Mouse (Mus musculus) heart, embryonic 15.5 days (tissue): ENCODE data around the gene Ddx5. TPM values are rescaled to one million over a fixed set of nuclear protein-coding genes. Genes with fewer than 3 reads are reported as not detected.
"Not testable (repeated sequence)": the region's sequence is repeated elsewhere in the genome, so short reads cannot be mapped to it uniquely, and the experiment has no call there.

Experiments used
- ATAC-seq: fragments of 200-750 bp; cut with Nextera tagmentation; replicated peaks from 2 replicates; pipeline ENCODE4 v1.8.0; 2017; ENCODE audit warnings: low read depth, moderate TSS enrichment; ENCODE audit not compliant: insufficient number of reproducible peaks, insufficient read depth, low FRiP score
- H3K27ac ChIP-seq: fragments of 300-500 bp; sonication (generic); 2 replicates; pipeline ENCODE4 v1.5.1; 2015; ENCODE audit warnings: mild to moderate bottlenecking, inconsistent platforms
- H3K27me3 ChIP-seq: fragments of 300-500 bp; sonication (generic); 2 replicates; pipeline ENCODE4 v1.6.1; 2015; ENCODE audit warnings: inconsistent platforms
- H3K36me3 ChIP-seq: fragments of 300-500 bp; sonication (generic); 2 replicates; pipeline ENCODE4 v1.6.1; 2015; ENCODE audit warnings: mild to moderate bottlenecking, inconsistent platforms
- H3K4me1 ChIP-seq: fragments of 300-500 bp; sonication (generic); replicated peaks from 2 replicates; pipeline ENCODE4 v1.6.1; 2015; ENCODE audit warnings: inconsistent platforms
- H3K4me2 ChIP-seq: fragments of 300-500 bp; sonication (generic); 2 replicates; pipeline ENCODE4 v1.6.1; 2015; ENCODE audit warnings: inconsistent platforms, mild to moderate bottlenecking, moderate library complexity
- H3K4me3 ChIP-seq: fragments of 300-500 bp; sonication (generic); 2 replicates; pipeline ENCODE4 v1.5.1; 2015; ENCODE audit warnings: mild to moderate bottlenecking, inconsistent platforms
- H3K9ac ChIP-seq: fragments of 300-500 bp; sonication (generic); 2 replicates; pipeline ENCODE4 v1.6.1; 2015; ENCODE audit warnings: mild to moderate bottlenecking, inconsistent platforms
- H3K9me3 ChIP-seq: fragments of 300-500 bp; sonication (generic); replicated peaks from 2 replicates; pipeline ENCODE4 v1.6.1; 2016; ENCODE audit warnings: inconsistent platforms
- WGBS: fragments of 180-500 bp; shearing (Covaris S2); methylation state at CpG from one replicate; pipeline ENCODE4 v1.1.7; 2015; ENCODE audit warnings: mixed read lengths; 5-methylcytosine and 5-hydroxymethylcytosine counted together
- polyA plus RNA-seq: library from polyadenylated mRNA; unstranded; fragments of >200 nt; fragmentation: Nextera tagmentation; extraction: Ambion mirVana; gene quantifications from 2 replicates; pipeline ENCODE4 v1.2.1, GENCODE M21; 2015

Gene Ddx5
- polyA plus RNA-seq, 1 experiment from 2014 or later = 192 TPM

- peaks cover 61% of the 10 kb centered on the region for H3K36me3 ChIP-seq
- H3K27ac ChIP-seq = no peak overlapping the region
- no peak for ATAC-seq
- no peaks in the 10 kb centered on the region for H3K27me3 ChIP-seq
- 89% methylated on average over 3 of the region's 3 CpGs for WGBS
- no peak overlapping the region for H3K9ac ChIP-seq
- H3K4me2 ChIP-seq = no peak overlapping the region
- no peak overlapping the region for H3K4me3 ChIP-seq
- peaks cover 43% of the 10 kb centered on the region for H3K4me1 ChIP-seq
- H3K9me3 ChIP-seq = no peaks in the 10 kb centered on the region
Measured at GRCm38 (mm10) chr11:106817156-106817555, 28.2 kb upstream of the Ddx5 start.

- ATAC-seq = no peak; the same call in 1 of the 2 replicates
- no peak overlapping the region for H3K9ac ChIP-seq
- WGBS = 64% methylated on average over 7 of the region's 7 CpGs
- H3K36me3 ChIP-seq = peaks cover 59% of the 10 kb centered on the region
- no peak overlapping the region for H3K27ac ChIP-seq
- H3K4me1 ChIP-seq = peaks cover 40% of the 10 kb centered on the region
- H3K9me3 ChIP-seq = no peaks in the 10 kb centered on the region
- H3K4me2 ChIP-seq = no peak overlapping the region
- no peaks in the 10 kb centered on the region for H3K27me3 ChIP-seq
- H3K4me3 ChIP-seq = no peak overlapping the region
Measured at GRCm38 (mm10) chr11:106816316-106816715, 27.3 kb upstream of the Ddx5 start.

- Histone ChIP-seq H3K4me2 (no peak overlapping the region), H3K36me3 (peaks cover 64% of the 10 kb centered on the region), H3K27me3 (no peaks in the 10 kb centered on the region), H3K4me3 (no peak overlapping the region), H3K27ac (no peak overlapping the region), H3K4me1 (peaks cover 35% of the 10 kb centered on the region), H3K9ac (no peak overlapping the region), H3K9me3 (no peaks in the 10 kb centered on the region)
- no peak for ATAC-seq
- WGBS = 69% methylated on average over 2 of the region's 2 CpGs
Measured at GRCm38 (mm10) chr11:106815761-106816160, 26.8 kb upstream of the Ddx5 start.

GRCm38 (mm10) chr11:106815331-106815730 is 26.3 kb upstream of the Ddx5 start:
- 91% methylated on average over 2 of the region's 2 CpGs for WGBS
- no peak overlapping the region for H3K9ac ChIP-seq
- peaks cover 68% of the 10 kb centered on the region for H3K36me3 ChIP-seq
- H3K4me1 ChIP-seq = peaks cover 35% of the 10 kb centered on the region
- ATAC-seq = no peak
- no peak overlapping the region for H3K27ac ChIP-seq
- H3K4me2 ChIP-seq = no peak overlapping the region
- no peaks in the 10 kb centered on the region for H3K9me3 ChIP-seq
- no peaks in the 10 kb centered on the region for H3K27me3 ChIP-seq
- H3K4me3 ChIP-seq = no peak overlapping the region

- Histone ChIP-seq H3K27ac (no peak overlapping the region), H3K9me3 (no peaks in the 10 kb centered on the region), H3K36me3 (peaks cover 72% of the 10 kb centered on the region), H3K4me1 (peaks cover 35% of the 10 kb centered on the region), H3K4me3 (no peak overlapping the region), H3K9ac (no peak overlapping the region), H3K27me3 (no peaks in the 10 kb centered on the region), H3K4me2 (no peak overlapping the region)
- 70% methylated on average over 14 of the region's 14 CpGs for WGBS
- no peak for ATAC-seq
Measured at GRCm38 (mm10) chr11:106814601-106815320, 25.8 kb upstream of the Ddx5 start.

- ATAC-seq = no peak
- Histone ChIP-seq H3K4me3 (no peak overlapping the region), H3K9ac (no peak overlapping the region), H3K27ac (no peak overlapping the region), H3K9me3 (no peaks in the 10 kb centered on the region), H3K4me1 (peaks cover 19% of the 10 kb centered on the region), H3K27me3 (no peaks in the 10 kb centered on the region), H3K36me3 (peaks cover 73% of the 10 kb centered on the region), H3K4me2 (no peak overlapping the region)
- WGBS = 81% methylated on average over 7 of the region's 7 CpGs
Measured at GRCm38 (mm10) chr11:106812410-106813136, 23.6 kb upstream of the Ddx5 start.

- ATAC-seq, H3K4me3 ChIP-seq: not testable (repeated sequence)
Measured at GRCm38 (mm10) chr11:106807442-106807841, 18.5 kb upstream of the Ddx5 start.

GRCm38 (mm10) chr11:106802069-106802627 is 13.2 kb upstream of the Ddx5 start:
- ATAC-seq = no peak
- Histone ChIP-seq H3K9ac (no peak overlapping the region), H3K9me3 (no peaks in the 10 kb centered on the region), H3K27me3 (no peaks in the 10 kb centered on the region), H3K4me2 (no peak overlapping the region), H3K4me3 (no peak overlapping the region), H3K27ac (no peak overlapping the region), H3K36me3 (peaks cover 81% of the 10 kb centered on the region), H3K4me1 (no peaks in the 10 kb centered on the region)
- 88% methylated on average over 10 of the region's 10 CpGs for WGBS

More at GRCm38 (mm10) chr11:106807442-106807841, 18.5 kb upstream of the Ddx5 start:
- WGBS = 71% methylated on average over 1 of the region's 1 CpGs
- not testable (repeated sequence) for H3K4me2 ChIP-seq, H3K9me3 ChIP-seq, H3K27ac ChIP-seq, H3K9ac ChIP-seq, H3K4me1 ChIP-seq, H3K27me3 ChIP-seq
- H3K36me3 ChIP-seq = peaks cover 60% of the 10 kb centered on the region

- Histone ChIP-seq H3K27me3 (no peaks in the 10 kb centered on the region), H3K27ac (no peak overlapping the region; the same call in 1 of the 2 replicates), H3K9ac (no peak overlapping the region), H3K9me3 (no peaks in the 10 kb centered on the region), H3K4me2 (no peak overlapping the region), H3K4me1 (no peaks in the 10 kb centered on the region), H3K36me3 (peaks cover 73% of the 10 kb centered on the region), H3K4me3 (no peak overlapping the region)
- ATAC-seq = no peak
- 50% methylated on average over 9 of the region's 9 CpGs for WGBS
Measured at GRCm38 (mm10) chr11:106795679-106796078, 6.7 kb upstream of the Ddx5 start.

- H3K9me3 ChIP-seq = no peaks in the 10 kb centered on the region
- peaks cover 55% of the 10 kb centered on the region for H3K36me3 ChIP-seq
- H3K27ac ChIP-seq = no peak overlapping the region
- H3K4me2 ChIP-seq = no peak overlapping the region
- ATAC-seq = no peak
- H3K4me3 ChIP-seq = no peak overlapping the region
- H3K9ac ChIP-seq = no peak overlapping the region
- 76% methylated on average over 4 of the region's 4 CpGs for WGBS
- peaks cover 6% of the 10 kb centered on the region for H3K4me1 ChIP-seq
- H3K27me3 ChIP-seq = no peaks in the 10 kb centered on the region
Measured at GRCm38 (mm10) chr11:106793846-106794245, 4.9 kb upstream of the Ddx5 start.

- Histone ChIP-seq H3K9me3 (no peaks in the 10 kb centered on the region), H3K4me3 (peak overlapping the region; percentile 87), H3K9ac (peak overlapping the region; percentile 99), H3K27ac (peak overlapping the region; percentile 100), H3K27me3 (no peaks in the 10 kb centered on the region), H3K36me3 (peaks cover 36% of the 10 kb centered on the region), H3K4me2 (peak overlapping the region; percentile 73), H3K4me1 (peaks cover 21% of the 10 kb centered on the region)
- no peak for ATAC-seq
- WGBS = under 1% methylated on average over 6 of the region's 6 CpGs
Measured at GRCm38 (mm10) chr11:106789649-106790048, 664 bp upstream of the Ddx5 start.
